Mouse (Mus musculus) G1E (cell line): ENCODE measurements around the gene Helz2. TPM values are rescaled to one million over a fixed set of nuclear protein-coding genes. Genes with fewer than 3 reads are reported as not detected.
"Not testable (repeated sequence)": the region's sequence is repeated elsewhere in the genome, so short reads cannot be mapped to it uniquely, and the experiment has no call there.

ENCODE experiments used
- ATAC-seq: 2 replicates; pipeline ENCODE4 v1.8.0; 2016; ENCODE audit warnings: mild to moderate bottlenecking; ENCODE audit not compliant: insufficient number of reproducible peaks, poor library complexity, low FRiP score, severe bottlenecking; ENCODE audit errors: extremely low read depth
- DNase-seq: peaks from one replicate; pipeline ENCODE4 v3.0.0; 2012; ENCODE audit warnings: low spot score
- H3K27me3 ChIP-seq: 2 replicates; pipeline ENCODE4 v1.6.1; 2012; ENCODE audit warnings: mild to moderate bottlenecking, low read length, inconsistent platforms; ENCODE audit not compliant: insufficient read depth
- H3K36me3 ChIP-seq: replicated peaks from 2 replicates; pipeline ENCODE3; 2012; ENCODE audit warnings: mild to moderate bottlenecking, inconsistent platforms
- H3K4me1 ChIP-seq: 2 replicates; pipeline ENCODE4 v1.6.1; 2012; ENCODE audit warnings: low read depth, low read length, inconsistent platforms, mixed read lengths; ENCODE audit not compliant: insufficient read depth
- H3K4me3 ChIP-seq: 2 replicates; pipeline ENCODE4 v1.5.1; 2012; ENCODE audit warnings: low read depth, mild to moderate bottlenecking, inconsistent platforms, low read length, moderate library complexity, mixed read lengths
- H3K9me3 ChIP-seq: replicated peaks from 2 replicates; pipeline ENCODE4 v1.6.1; 2012; ENCODE audit warnings: inconsistent platforms
- CTCF ChIP-seq: IDR thresholded peaks from 2 replicates; pipeline ENCODE4 v1.5.1; 2012; ENCODE audit warnings: low read depth, low read length, inconsistent platforms, mixed read lengths
- GATA1 ChIP-seq: IDR thresholded peaks from 2 replicates; pipeline ENCODE4 v1.6.1; 2012; ENCODE audit warnings: borderline replicate concordance, low read length, inconsistent platforms, mixed read lengths
- GATA2 ChIP-seq: IDR thresholded peaks from 2 replicates; pipeline ENCODE4 v1.6.1; 2012; ENCODE audit warnings: low read depth, low read length, inconsistent platforms, borderline replicate concordance
- POLR2AphosphoS5 ChIP-seq: IDR thresholded peaks from 2 replicates; pipeline ENCODE4 v1.6.1; 2012; ENCODE audit warnings: low read depth, low read length, inconsistent platforms; ENCODE audit not compliant: insufficient replicate concordance
- TAL1 ChIP-seq: conservative IDR thresholded peaks from 2 replicates; pipeline ENCODE4 v1.6.1; 2012; ENCODE audit warnings: low read depth, low read length, inconsistent platforms, mixed read lengths
- polyA plus RNA-seq: library from polyadenylated mRNA; stranded (reverse); fragments of >175 nt; gene quantifications from 2 replicates; pipeline ENCODE4 v1.2.3, GENCODE M21; 2012
- total RNA-seq, 2 experiments: library from RNA; stranded (forward) in 1 of 2; stranded (reverse) in 1 of 2; fragments of 200-1000 nt in 1 of 2; fragments of >200 nt in 1 of 2; fragmentation: Nextera tagmentation in 1 of 2; gene quantifications; 2 replicates each; pipeline ENCODE4 v1.2.3; 2014 to 2017

The Helz2 gene
- total and polyA plus RNA-seq, 3 experiments: 12.4 to 24.3 (median 13.4) TPM

DNA sequence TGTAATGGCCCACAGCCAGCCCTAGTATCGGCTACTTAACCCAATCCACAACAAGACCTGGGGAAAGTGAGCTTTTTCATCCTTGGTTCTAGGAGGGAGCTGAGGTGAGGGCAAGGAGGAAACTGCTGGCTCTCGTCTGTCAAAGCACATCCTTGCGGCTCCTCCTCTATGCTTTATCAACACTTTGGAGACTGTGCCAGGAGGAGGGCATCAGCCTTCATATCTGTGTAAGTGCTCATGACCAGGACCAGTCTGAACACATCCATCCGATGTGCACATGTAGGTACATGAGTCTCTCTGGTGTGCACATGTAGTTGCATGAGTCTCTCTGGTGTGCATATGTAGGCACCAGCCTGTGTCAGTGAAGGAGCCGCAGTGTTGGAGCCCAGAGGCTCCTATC is 36.1 kb downstream of the Helz2 start:
- no peaks in the 10 kb centered on the region for H3K9me3 ChIP-seq
- H3K4me1 ChIP-seq: peaks cover 9% of the 10 kb centered on the region
- no peak for ATAC-seq
- peaks cover 68% of the 10 kb centered on the region for H3K27me3 ChIP-seq
- H3K36me3 ChIP-seq: no peaks in the 10 kb centered on the region
- DNase-seq: no peak
- TF ChIP-seq GATA1 (no peak), CTCF (no peak), POLR2AphosphoS5 (no peak)
- H3K4me3 ChIP-seq: no peak overlapping the region

GRCm38 (mm10) chr2:181202886-181203285 is 38.9 kb downstream of the Helz2 start:
- no peak for DNase-seq
- Histone ChIP-seq H3K27me3 (peaks cover 70% of the 10 kb centered on the region), H3K9me3 (no peaks in the 10 kb centered on the region), H3K36me3 (no peaks in the 10 kb centered on the region), H3K4me3 (no peak overlapping the region), H3K4me1 (peaks cover 9% of the 10 kb centered on the region)
- ATAC-seq: no peak
- no peak for TF ChIP-seq GATA2
- no peak for TF ChIP-seq CTCF
- no peak for TF ChIP-seq POLR2AphosphoS5
- no peak for TF ChIP-seq GATA1
- TF ChIP-seq TAL1: no peak

GRCm38 (mm10) chr2:181202422-181202821 is 39.4 kb downstream of the Helz2 start, which contains the start of gene Ptk6:
TSS of gene Ptk6 (minus strand) at chr2:181202789.
- no peak within 1 kb of the TSS for H3K4me3 ChIP-seq
- H3K9me3 ChIP-seq: no peaks in the 10 kb centered on the region
- H3K36me3 ChIP-seq: no peaks in the 10 kb centered on the region
- DNase-seq: no peak
- peaks cover 9% of the 10 kb centered on the region for H3K4me1 ChIP-seq
- no peak for TF ChIP-seq POLR2AphosphoS5
- no peak for TF ChIP-seq CTCF
- TF ChIP-seq GATA2: no peak
- TF ChIP-seq TAL1: no peak
- TF ChIP-seq GATA1: no peak
- ATAC-seq: no peak
- peaks cover 68% of the 10 kb centered on the region for H3K27me3 ChIP-seq

GRCm38 (mm10) chr2:181201606-181202005 is 40.2 kb downstream of the Helz2 start:
- Histone ChIP-seq H3K4me3 (no peak overlapping the region), H3K27me3 (peaks cover 69% of the 10 kb centered on the region), H3K4me1 (peaks cover 9% of the 10 kb centered on the region), H3K9me3 (no peaks in the 10 kb centered on the region), H3K36me3 (no peaks in the 10 kb centered on the region)
- TF ChIP-seq POLR2AphosphoS5 (no peak), CTCF (no peak), TAL1 (no peak), GATA2 (no peak)
- DNase-seq (no peak), ATAC-seq (no peak)

DNA sequence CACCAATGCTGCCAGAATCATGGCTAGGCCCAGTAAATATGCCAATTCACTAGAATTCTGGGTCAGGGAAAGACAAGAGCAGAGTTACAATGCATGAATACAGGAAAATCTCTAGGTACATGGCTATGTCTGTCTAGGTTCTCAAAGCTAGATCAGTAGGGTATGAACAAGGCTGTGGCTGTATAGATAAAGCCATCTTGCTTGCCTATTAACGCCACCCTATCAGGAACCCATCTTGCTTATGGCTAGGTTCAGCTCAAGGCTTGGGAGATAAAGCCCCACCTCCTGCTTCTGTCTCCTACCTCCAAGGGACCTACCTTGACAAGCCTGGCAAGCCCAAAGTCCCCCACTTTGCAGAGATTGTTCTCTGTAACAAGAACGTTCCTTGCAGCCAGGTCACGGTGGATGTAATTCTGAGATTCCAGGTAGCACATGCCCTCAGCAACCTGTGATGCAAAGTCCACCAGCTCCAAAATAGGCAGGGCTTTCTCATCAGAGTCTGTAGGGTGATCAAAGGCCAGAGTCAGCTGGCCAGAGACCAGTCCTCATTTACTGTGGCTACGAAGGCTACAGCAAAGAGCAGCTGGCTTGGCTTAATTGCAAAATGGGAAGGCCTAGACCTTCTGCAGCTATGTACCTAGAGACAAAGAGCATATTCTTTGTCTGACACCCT is 45.1 kb downstream of the Helz2 start:
- DNase-seq (no peak), ATAC-seq (no peak)
- no peak for TF ChIP-seq GATA2
- no peak for TF ChIP-seq POLR2AphosphoS5
- TF ChIP-seq TAL1: no peak
- no peak for TF ChIP-seq GATA1
- TF ChIP-seq CTCF: no peak
- no peaks in the 10 kb centered on the region for H3K4me1 ChIP-seq
- no peak overlapping the region for H3K4me3 ChIP-seq
- H3K36me3 ChIP-seq: no peaks in the 10 kb centered on the region
- no peaks in the 10 kb centered on the region for H3K9me3 ChIP-seq
- H3K27me3 ChIP-seq: peaks cover 59% of the 10 kb centered on the region

GRCm38 (mm10) chr2:181193044-181193443 is 48.8 kb downstream of the Helz2 start:
- H3K36me3 ChIP-seq: peaks cover 17% of the 10 kb centered on the region

DNA sequence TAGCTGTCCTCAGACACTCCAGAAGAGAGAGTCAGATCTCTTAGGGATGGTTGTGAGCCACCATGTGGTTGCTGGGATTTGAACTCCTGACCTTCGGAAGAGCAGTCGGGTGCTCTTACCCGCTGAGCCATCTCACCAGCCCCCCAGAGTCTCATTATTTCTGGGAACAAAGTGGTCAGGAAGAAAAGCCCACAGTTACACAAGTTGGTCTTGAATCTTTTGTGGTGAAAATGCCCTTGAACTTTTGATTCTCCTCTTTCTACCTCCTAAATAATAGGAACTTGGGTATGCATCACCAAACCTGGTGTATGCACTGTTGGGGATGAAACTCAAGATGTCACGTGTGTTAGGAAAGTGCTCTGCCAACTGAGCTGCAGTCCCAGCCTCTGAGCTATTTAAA is 49.9 kb downstream of the Helz2 start:
- peaks cover 17% of the 10 kb centered on the region for H3K36me3 ChIP-seq
- H3K27me3 ChIP-seq: peaks cover 30% of the 10 kb centered on the region
- peaks cover 16% of the 10 kb centered on the region for H3K4me1 ChIP-seq
- no peak for TF ChIP-seq GATA2
- no peak for TF ChIP-seq CTCF
- no peak for TF ChIP-seq POLR2AphosphoS5
- no peak for TF ChIP-seq GATA1
- TF ChIP-seq TAL1: no peak
- no peaks in the 10 kb centered on the region for H3K9me3 ChIP-seq
- H3K4me3 ChIP-seq: no peak overlapping the region
- DNase-seq (no peak), ATAC-seq (no peak)

More at GRCm38 (mm10) chr2:181193044-181193443, 48.8 kb downstream of the Helz2 start:
- TF ChIP-seq GATA2 (no peak), GATA1 (no peak), CTCF (no peak), TAL1 (no peak), POLR2AphosphoS5 (no peak)
- Histone ChIP-seq H3K4me1 (peaks cover 8% of the 10 kb centered on the region), H3K4me3 (no peak overlapping the region), H3K27me3 (peaks cover 34% of the 10 kb centered on the region), H3K9me3 (no peaks in the 10 kb centered on the region)
- ATAC-seq (no peak), DNase-seq (no peak)

- peaks cover 25% of the 10 kb centered on the region for H3K27me3 ChIP-seq
- DNase-seq, ATAC-seq, H3K4me3 ChIP-seq, H3K9me3 ChIP-seq: not testable (repeated sequence)
- H3K4me1 ChIP-seq: peaks cover 22% of the 10 kb centered on the region
- peaks cover 17% of the 10 kb centered on the region for H3K36me3 ChIP-seq
Measured at GRCm38 (mm10) chr2:181191385-181191784, 50.4 kb downstream of the Helz2 start.
